Mouse (Mus musculus) activated CD4-positive, CD25-positive, alpha-beta regulatory T cell, adult 9 weeks (primary cell): ENCODE measurements around the gene Olfr1283. TPM values are rescaled to one million over a fixed set of nuclear protein-coding genes. Genes with fewer than 3 reads are reported as not detected.

Source experiments
- polyA plus RNA-seq: library from polyadenylated mRNA; unstranded; fragments of 100-300 nt; shearing (Covaris generic); gene quantifications from one replicate; pipeline ENCODE4 v1.2.1, GENCODE M21; 2017

Gene Olfr1283
- not detected for polyA plus RNA-seq

GRCm38 (mm10) chr2:111366490-111366889 lies at the start of gene Olfr1283:
Gene Olfr1283 (plus strand): TSS chr2:111366790.

GRCm38 (mm10) chr2:111326220-111326619 lies 40.4 kb upstream of the Olfr1283 start, which contains the start of gene Olfr1281:
Gene Olfr1281 (plus strand): TSS chr2:111326520.

GRCm38 (mm10) chr2:111335976-111336375 lies 30.6 kb upstream of the Olfr1283 start, which contains the start of gene Olfr1282:
Gene Olfr1282 (minus strand): TSS chr2:111336076.

GRCm38 (mm10) chr2:111375222-111375621 lies 8.6 kb downstream of the Olfr1283 start, which contains the start of gene Olfr1284:
Gene Olfr1284 (plus strand): TSS chr2:111375522.

Other genes with a start within 250 kb of the Olfr1283 start
- not detected for gene Gm15130, start 213.9 kb upstream of the Olfr1283 start, polyA plus RNA-seq
- not detected for gene 4930430A15Rik, start 137.2 kb upstream of the Olfr1283 start, polyA plus RNA-seq
- not detected for gene Olfr1275, start 131.5 kb upstream of the Olfr1283 start, polyA plus RNA-seq
- gene Olfr1276, start 112.3 kb upstream of the Olfr1283 start, polyA plus RNA-seq, result not detected
- not detected for gene Olfr1277, start 92.7 kb upstream of the Olfr1283 start, polyA plus RNA-seq
- not detected for gene Olfr1278, start 76.7 kb upstream of the Olfr1283 start, polyA plus RNA-seq
- not detected for gene Olfr1279, start 66.2 kb upstream of the Olfr1283 start, polyA plus RNA-seq
- gene Olfr1280, start 52.8 kb upstream of the Olfr1283 start, polyA plus RNA-seq, result not detected
- not detected for gene Olfr1281, start 40.3 kb upstream of the Olfr1283 start, polyA plus RNA-seq
- not detected for gene Olfr1282, start 30.7 kb upstream of the Olfr1283 start, polyA plus RNA-seq
- not detected for gene Olfr1284, start 8.7 kb downstream of the Olfr1283 start, polyA plus RNA-seq
- gene Olfr1286, start 56.3 kb downstream of the Olfr1283 start, polyA plus RNA-seq, result not detected
- not detected for gene Olfr1287, start 82.4 kb downstream of the Olfr1283 start, polyA plus RNA-seq
- not detected for gene Olfr1288, start 107.3 kb downstream of the Olfr1283 start, polyA plus RNA-seq
- gene Olfr1289, start 114.0 kb downstream of the Olfr1283 start, polyA plus RNA-seq, result not detected
- gene Olfr1290, start 127.0 kb downstream of the Olfr1283 start, polyA plus RNA-seq, result not detected
- not detected for gene Olfr1291-ps1, start 130.4 kb downstream of the Olfr1283 start, polyA plus RNA-seq
- gene Olfr1293-ps, start 158.4 kb downstream of the Olfr1283 start, polyA plus RNA-seq, result not detected
- gene Olfr1294, start 173.5 kb downstream of the Olfr1283 start, polyA plus RNA-seq, result not detected
- not detected for gene Olfr1295, start 202.9 kb downstream of the Olfr1283 start, polyA plus RNA-seq